Mouse (Mus musculus) megakaryocyte, embryonic 14.5 days (primary cell): ENCODE measurements around the gene Olfr877.

Experiments used
- FLI1 ChIP-seq: IDR thresholded peaks from 2 replicates; pipeline ENCODE4 v1.6.1; 2012; ENCODE audit warnings: low read length, inconsistent platforms, mixed read lengths
- GATA1 ChIP-seq: IDR thresholded peaks from 3 replicates; pipeline ENCODE4 v1.6.1; 2012; ENCODE audit warnings: mixed read lengths, low read length, inconsistent platforms, borderline replicate concordance

DNA sequence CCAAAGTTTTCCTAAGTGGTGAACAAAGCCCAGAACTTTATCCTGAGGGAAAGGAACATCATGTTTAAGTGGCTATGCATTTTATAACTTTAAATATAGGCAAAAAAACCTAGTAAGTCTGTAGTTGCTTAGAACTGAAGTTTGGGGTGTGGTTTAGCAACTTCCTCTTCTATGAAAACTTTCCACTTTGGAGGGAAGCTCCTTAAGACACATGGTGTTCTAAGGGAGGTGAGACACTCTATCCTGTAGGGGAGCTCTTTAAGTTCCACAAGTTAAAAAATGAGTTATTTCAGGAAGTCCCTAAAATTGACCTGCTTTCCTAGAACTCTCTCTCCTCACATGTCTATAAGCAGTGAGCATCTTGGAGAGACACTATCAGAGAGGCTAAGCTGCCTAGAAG is 46.8 kb upstream of the Olfr877 start:
- no peak for TF ChIP-seq GATA1
- no peak for TF ChIP-seq FLI1
